Mouse (Mus musculus): ENCODE measurements around the gene Prps1.
"Not testable (repeated sequence)": the region's sequence is repeated elsewhere in the genome, so short reads cannot be mapped to it uniquely, and the experiment has no call there.

Gene Prps1

DNA sequence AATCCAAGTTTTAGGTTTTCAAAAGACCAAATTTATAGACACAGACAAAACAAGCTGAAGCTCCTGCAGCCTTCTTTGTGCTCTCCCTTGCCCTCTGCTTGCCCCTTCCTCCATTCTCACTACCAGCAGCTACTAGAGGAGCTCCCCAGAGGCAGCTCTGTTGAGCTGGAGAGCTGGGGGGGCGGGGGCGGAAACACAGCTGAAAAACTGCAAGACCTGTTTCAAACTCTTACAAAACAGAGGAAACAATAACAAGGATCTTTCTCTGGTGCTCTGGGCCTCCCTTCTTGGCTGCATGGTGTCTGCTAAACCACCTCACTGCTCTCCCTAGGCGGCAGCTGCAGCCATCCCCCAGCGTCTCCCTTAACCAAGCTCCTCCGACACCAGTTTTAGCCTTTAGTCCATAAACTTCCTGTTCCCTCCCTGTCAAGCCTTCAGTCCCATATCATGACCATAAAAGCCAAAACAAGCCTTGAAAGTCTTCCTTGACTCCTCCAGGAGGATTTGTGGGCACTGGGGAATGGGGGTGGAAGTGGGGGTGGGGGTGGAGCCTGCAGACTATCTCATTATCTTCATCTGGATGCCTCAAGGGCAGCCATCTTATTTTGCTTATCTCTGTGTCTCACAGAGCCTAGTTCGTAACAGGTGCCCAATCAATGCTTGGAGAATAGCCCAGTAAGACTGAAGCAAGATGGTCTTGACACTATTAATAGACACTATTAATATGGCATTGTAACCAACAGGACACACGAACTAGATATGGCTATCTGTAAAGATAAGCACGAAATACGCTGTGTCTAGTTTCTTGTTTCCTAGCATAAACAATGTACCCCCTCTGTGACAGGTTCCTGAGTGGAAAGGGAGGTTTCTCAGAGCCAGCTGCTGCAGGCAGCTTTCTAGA, 45.2 kb downstream of the Prps1 start:
- DNase-seq (ENCODE audit: low spot score) = no peak

DNA sequence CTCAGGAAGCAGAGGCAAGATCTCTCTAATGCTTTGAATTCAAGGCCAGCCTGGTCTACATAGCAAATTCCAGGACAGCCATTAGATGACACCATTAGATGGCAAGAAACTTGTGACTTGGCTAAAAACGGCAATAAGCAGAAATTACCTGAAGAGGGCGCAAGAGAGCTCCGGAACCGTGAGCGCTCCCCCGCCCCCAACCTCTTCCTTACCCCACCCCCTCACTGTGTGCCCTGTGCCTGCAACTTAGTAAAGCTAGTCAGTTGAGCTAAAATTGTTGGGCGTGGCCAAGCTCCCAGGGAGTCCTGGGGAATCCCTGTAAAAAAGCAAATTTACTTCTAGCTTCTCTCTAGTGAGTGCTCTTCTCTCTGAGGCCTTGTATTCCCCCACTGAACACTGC, 47.5 kb downstream of the Prps1 start:
- peak; percentile 73 for DNase-seq (ENCODE audit: low spot score)

DNA sequence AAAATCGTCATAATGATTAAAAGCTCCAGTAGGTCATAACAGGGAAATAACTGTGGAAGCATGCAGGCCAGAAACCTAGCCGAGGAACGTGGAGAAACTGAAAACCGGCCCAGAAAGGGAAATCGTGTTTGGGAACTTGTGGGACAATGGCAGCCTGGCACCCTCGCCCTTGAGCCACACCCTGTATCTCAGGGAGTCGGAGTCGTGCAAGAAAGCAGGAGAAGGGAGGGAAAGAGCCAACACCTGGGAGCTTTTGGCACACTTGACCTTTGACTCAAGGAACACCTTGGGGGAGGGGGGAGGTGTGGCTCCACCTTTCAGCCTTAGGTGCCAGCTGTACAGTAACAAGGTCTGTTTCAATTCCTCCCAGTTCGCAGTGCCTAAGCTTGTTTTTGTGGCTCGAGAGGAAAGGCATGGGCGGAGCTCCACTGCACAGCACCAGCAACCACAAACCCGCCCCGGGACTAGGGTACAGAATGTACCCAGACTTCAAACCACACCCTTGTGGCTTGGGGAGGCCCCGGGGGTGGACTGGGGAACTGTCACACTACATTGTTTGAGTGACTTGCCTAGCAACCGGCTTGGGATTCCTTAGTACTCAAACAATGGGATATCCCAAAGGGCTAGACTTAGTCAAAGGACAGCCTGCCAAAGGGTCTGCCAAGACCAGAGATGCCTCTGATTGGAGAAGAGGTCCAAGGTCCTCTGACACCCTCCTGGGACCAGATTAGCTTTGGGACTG, 49.3 kb downstream of the Prps1 start:
- DNase-seq (ENCODE audit: low spot score) = peak; percentile 68

DNA sequence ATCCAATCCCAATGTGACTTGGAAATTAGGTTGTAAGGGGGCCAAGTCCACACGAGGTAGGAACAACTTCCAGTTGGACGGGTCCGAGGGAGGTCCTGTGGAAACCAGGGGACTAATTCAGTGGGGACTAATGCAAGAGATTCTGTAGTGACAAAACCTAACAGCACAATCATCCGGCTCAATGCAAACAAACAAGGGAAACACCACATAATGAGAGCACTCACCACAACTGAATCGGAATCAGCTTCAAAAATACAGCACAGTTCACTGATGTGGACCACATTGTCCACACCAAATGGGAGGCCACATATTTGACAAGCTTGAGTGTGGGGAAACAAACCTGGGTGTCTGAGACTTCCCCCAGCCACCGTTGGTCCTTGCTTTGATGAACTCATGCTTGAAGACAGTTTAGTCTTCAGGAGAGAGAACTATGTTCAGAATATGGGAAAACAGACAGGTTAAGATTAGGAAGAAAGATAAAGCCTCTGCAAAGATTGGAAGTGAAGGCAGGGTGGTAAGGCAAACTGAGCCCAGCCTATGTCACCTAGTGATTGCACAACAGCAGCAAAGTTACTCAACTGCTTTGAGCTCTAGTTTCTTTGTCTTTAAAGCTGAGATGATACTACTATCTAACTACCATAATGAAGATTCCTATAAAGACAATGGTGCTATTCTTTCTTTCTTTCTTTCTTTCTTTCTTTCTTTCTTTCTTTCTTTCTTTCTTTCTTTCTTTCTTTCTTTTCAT, 50.2 kb downstream of the Prps1 start:
- no peak for DNase-seq (ENCODE audit: low spot score)

DNA sequence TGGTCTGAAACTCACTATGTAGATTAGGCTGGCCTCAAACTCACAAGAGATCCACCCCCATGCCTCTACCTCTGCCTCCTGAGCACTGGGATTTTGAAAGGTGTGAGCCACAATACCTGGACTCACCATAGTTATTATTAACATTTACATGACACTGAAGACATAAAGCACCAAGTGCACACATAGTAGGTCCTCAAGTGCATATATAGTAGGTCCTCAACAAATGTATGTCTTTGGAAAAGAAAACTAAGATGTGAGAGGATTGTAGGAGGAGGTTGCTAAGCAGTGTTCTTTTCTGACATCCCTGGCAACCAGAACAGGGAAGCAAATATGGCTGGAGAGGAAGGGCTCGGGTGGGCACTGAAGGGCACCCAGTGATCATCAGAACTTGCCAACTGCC, 51.0 kb downstream of the Prps1 start:
- no peak for DNase-seq (ENCODE audit: low spot score)

DNA sequence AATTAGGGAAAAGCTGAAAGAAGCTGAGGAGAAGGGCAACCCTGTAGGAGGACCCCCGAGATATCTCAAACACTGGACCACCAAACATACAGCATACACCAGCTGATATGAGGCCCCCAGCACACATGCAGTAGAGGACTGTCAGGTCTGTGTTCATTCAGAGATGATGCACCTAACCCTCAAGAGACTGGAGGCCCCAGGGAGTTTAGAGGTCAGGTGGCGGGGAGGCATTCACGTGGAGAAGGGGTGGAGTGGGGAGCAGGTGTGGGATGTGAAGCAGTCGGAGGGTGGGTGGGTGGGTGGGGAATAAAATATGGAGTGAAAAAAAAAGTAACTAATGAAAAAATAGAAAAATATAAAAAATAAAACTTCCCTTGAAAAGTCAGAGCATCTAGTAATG, 52.4 kb downstream of the Prps1 start:
- not testable (repeated sequence) for DNase-seq (ENCODE audit: low spot score)

DNA sequence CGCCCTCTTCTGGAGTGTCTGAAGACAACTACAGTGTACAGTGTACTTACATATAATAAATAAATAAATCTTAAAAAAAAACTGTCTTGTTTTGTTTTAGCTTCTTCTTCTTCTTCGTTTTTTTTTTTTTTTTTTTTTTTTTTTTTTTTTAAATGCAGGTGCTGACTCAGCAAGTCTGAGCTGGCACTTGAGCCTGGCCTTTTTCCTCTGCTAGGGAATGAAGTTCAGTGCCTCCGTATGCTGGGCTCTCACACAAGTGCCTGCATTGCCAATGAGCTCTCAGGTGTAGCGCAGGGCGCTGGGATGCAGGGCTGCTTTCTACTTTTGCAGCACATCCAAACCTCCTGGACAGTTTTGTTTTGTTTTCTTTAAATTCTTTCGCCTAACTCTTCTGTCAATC, 53.4 kb downstream of the Prps1 start:
- no peak for DNase-seq (ENCODE audit: low spot score)

DNA sequence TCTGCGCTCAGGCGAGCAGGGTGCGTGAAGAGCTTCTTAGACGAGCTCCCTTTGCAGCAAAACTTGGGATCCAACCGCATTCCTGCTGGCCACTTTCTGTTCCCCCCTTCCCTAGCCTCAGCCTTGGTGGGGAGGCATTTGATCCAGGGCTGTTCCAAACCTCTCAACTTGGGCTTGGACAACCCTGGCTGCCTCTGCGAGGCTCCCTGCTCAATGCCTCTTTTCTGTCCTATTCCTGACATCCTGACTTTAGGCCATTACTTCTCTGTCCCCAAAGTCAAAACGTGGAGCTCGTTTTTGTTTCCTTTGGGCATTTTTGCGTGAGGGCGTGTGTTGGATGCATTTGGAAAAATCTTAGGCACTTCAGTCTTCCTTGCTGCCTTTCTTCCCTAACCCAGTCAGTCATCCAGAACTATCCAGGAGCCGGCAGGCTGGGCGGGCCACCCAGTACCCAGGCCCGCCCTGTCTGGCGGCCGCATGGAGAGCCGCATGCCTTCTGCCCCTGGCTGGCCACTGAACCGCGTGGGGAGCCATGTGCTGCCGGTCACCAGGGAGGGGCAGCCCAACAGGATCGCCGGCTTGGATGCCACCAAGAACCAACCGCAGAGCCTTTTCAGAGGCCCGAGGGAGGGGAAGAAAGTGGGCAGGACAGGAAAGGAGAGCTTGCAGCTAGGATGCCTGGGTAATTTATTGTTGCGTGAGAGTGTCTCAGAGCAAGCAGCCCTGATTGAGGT, 54.5 kb downstream of the Prps1 start:
- no peak for DNase-seq (ENCODE audit: low spot score)

DNA sequence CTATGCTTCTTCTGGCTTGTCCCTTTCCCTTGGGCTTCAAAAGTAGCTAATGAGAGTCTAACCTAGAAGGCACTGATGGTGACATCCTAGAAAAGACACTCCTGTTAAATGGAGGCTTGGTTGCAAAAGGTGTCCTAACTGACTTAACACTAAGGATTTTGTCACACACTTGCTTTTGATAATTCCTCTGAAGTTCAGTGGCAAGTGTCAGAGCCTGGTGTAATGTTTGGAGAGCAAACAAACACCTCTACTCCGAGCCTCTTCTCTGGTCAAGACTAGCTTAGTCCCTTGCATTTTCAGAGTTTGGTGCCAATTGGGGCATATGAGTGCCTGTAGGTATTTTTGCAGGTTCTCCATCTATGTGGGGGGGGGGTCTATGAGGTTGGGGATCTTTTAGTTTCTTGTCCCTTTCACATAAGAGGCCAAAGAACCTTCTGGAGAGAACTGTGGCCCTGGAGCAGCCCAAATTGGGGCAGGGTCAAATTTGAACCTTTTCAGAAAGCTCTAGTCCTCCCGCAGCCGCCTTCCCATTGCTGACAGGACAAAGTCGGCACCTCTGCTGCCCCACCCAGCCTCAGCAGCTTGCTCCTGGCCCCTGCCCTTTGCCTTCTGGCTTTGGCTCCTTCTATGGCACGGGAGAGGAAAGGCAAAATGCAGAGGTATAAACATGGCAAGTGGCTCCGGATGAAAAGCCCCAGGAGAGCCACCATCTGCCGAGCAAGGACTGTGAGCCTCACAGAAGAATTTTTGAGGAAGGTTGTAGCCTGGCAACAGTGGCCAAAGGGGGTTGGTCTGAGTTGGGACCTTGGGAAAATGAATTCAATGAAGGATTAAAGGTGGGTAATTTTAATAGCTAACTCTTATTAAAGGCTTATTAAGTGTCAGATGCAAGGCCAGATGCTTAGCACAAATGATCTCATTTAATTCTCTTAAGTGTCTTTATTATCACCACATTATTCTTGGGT, 55.6 kb downstream of the Prps1 start:
- no peak for DNase-seq (ENCODE audit: low spot score)

DNA sequence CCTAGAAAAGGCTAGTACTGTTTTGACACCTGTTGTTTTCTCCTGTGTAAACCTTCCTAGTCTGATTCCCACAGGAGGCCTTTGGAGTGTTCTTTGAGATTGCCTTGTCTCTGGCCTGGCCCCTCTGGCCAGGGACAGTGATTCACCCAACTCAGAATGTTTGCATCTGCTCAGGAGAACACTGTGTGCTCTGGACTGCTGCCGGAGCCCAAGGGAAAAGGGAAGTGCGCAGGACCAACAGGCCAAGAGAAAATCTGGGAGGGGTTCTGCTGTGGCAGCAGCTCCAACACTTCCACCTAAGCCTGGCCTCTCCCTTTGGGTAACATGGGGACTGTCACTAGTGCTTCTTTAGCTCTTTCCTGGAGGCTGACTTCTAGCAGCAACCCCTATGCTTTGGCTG, 57.0 kb downstream of the Prps1 start:
- no peak for DNase-seq (ENCODE audit: low spot score)

DNA sequence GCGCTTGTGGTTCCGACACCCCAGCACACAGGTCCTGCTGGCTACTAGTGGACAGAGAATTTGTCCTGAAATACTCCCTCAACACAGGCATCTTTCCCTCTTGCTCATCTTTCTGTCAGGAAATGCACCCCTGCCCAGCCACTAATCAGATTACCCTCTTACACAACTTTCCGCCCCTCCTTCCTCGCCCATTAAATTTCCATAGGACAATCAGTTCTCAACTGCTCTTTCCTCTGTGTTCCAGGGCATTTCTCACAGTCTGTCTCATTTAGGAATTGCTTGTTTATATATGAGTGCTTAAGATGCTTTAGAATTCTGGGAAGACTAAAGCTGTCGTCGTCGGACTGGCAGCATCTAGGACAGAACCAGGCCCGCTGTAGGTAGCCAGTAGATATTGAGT, 61.9 kb downstream of the Prps1 start:
- DNase-seq (ENCODE audit: low spot score) = no peak

DNA sequence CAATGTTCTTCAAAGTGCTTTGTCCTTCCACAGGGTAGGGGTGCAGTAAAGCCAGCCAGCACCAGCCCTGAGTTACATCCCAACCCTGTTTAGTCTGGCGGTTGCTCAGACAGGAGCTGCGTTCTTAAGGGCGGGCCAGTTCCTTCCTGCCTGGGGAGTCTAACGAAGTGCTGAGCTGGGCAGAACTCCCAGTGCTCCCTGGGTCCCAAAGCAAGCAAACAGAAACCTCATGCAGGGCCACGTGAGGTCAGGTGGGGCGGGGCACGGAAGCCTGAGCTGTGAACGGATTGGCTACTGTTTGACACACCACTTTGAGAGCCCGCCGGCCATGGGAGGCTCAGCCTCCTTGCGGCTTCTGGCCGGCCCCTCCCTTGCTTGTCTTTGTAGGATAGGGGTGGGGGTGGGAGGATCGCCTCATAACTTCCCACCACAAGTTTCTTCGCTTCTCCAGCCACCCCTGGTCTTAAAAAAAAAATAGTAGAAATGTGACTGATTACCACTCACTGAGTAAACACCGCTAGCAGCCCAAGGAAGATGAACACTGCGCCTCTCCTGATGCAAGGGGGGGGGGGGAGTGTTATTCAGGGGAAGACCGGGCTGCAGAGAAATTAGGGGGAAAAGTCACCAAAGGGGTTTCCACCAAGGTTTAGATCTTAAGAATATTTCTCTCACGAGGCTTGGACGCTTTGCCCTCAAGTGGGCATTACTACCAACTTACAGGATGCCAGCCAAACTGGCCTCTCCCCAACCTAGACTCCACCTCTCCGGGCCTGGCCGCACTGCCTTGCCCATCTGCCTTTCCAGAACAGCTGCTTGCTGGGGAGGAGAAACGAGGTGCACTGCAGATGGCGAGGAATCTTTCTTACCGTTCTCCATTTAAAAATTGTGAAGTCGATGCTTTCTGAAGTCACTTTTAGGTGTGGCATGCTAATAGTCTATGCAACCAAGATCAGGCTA, 64.0 kb downstream of the Prps1 start:
- peak; percentile 77 for DNase-seq (ENCODE audit: low spot score)

DNA sequence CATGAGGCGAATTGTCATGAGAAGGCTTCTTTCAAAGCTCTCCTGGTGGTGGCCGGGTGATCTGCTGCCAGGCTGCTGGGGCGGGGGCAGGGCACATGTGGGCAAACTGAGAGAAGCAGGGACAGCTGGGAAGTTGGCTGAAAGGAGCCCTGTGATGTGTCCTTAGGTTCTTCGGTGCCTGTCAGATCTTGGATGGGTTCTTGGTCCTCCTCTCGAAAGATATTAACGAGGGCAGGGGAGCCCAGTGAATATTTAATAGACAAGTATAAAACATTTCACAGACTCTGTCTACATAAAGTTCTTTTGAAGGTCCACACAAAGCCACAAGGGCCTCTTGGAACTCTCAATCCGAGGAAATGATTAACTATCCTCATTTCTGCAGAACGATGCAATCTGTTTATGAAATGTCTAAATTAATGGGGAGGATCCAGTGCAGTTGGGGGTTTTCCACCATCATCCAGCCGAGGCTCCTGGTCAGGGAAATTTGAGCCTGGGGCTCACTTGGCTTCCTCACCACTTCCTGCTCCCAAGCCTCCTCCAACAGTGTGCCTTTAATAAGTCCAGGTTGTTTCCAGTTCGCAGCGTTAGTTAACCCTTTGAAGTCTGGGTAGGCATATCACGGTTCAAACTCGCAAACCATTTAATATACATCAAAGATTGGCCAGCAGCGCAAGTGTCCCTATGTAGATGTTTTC, 65.8 kb downstream of the Prps1 start:
- no peak for DNase-seq (ENCODE audit: low spot score)

DNA sequence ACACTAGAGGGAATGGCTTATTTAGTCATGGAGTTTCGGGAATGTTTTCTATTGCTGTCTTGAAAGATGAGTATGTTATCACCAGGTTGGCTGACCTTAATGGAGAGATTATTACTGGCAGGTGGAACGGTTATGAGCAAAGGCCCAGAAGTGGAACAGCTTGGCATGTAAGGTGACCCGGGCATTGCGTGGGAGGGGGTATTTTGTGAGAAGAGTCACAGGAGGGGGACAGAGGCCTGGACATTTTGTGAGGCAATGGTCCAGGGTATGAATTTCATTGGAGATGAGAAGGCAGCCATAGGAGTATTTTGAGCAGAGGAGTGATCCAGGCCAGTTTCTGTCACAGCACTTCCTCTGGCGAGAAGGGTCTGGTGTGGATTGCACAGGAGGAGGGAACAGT, 67.8 kb downstream of the Prps1 start:
- DNase-seq (ENCODE audit: low spot score) = no peak

Data from c-Kit-positive CD71-positive TER-119-positive erythroid progenitor cells, embryonic 14.5 days (primary cell).